Mouse (Mus musculus) liver, adult 2 months (tissue): Measurements from ENCODE around the gene Prdm5.

ENCODE experiments used
- CTCF ChIP-seq: fragments of 200-500 bp; IDR thresholded peaks from 2 replicates; pipeline ENCODE4 v1.5.1; 2011; ENCODE audit warnings: low read depth, low read length, control low read depth
- POLR2A ChIP-seq: fragments of 200-500 bp; IDR thresholded peaks from 2 replicates; pipeline ENCODE4 v1.6.1; 2011; ENCODE audit warnings: low read length, control low read depth; ENCODE audit not compliant: insufficient read depth; ENCODE audit errors: extremely low read depth

GRCm38 (mm10) chr6:65906657-65907182 lies 127.9 kb downstream of the Prdm5 start:
- no peak for TF ChIP-seq POLR2A
- TF ChIP-seq CTCF: no peak
